Mouse (Mus musculus) neural tube, embryonic 11.5 days (tissue): Measurements from ENCODE around the gene Ttll3. TPM values are rescaled to one million over a fixed set of nuclear protein-coding genes. Genes with fewer than 3 reads are reported as not detected.

Experiments
- ATAC-seq: fragments of 200-750 bp; cut with Nextera tagmentation; 2 replicates; pipeline ENCODE4 v1.8.0; 2017; ENCODE audit warnings: moderate number of reproducible peaks, mild to moderate bottlenecking, moderate TSS enrichment, moderate library complexity; ENCODE audit not compliant: insufficient read depth, low FRiP score, low TSS enrichment
- DNase-seq: peaks from one replicate; pipeline ENCODE4 v3.0.0-alpha.2; 2015; ENCODE audit warnings: low spot score
- H3K27ac ChIP-seq: fragments of 300-500 bp; sonication (generic); 2 replicates; pipeline ENCODE4 v1.5.1; 2014; ENCODE audit warnings: low read depth, mild to moderate bottlenecking, low read length
- H3K27me3 ChIP-seq: fragments of 300-500 bp; sonication (generic); 2 replicates; pipeline ENCODE4 v1.6.1; 2014; ENCODE audit warnings: mild to moderate bottlenecking, low read length, mixed read lengths; ENCODE audit not compliant: control insufficient read depth, insufficient read depth
- H3K36me3 ChIP-seq: fragments of 300-500 bp; sonication (generic); 2 replicates; pipeline ENCODE4 v1.6.1; 2014; ENCODE audit warnings: mild to moderate bottlenecking, low read length, moderate library complexity, mixed read lengths; ENCODE audit not compliant: control insufficient read depth, insufficient read depth
- H3K4me1 ChIP-seq: fragments of 300-500 bp; sonication (generic); 2 replicates; pipeline ENCODE4 v1.6.1; 2014; ENCODE audit warnings: low read length, mixed read lengths; ENCODE audit not compliant: control insufficient read depth, insufficient read depth
- H3K4me2 ChIP-seq: fragments of 300-500 bp; sonication (generic); 2 replicates; pipeline ENCODE4 v1.6.1; 2014; ENCODE audit warnings: low read depth, mild to moderate bottlenecking, moderate library complexity
- H3K4me3 ChIP-seq: fragments of 300-500 bp; sonication (generic); 2 replicates; pipeline ENCODE4 v1.5.1; 2014; ENCODE audit warnings: low read depth, low read length
- H3K9ac ChIP-seq: fragments of 300-500 bp; sonication (generic); 2 replicates; pipeline ENCODE4 v1.6.1; 2014; ENCODE audit warnings: mild to moderate bottlenecking, low read length
- H3K9me3 ChIP-seq: fragments of 300-500 bp; sonication (generic); 2 replicates; pipeline ENCODE4 v1.6.1; 2016; ENCODE audit warnings: low read length; ENCODE audit not compliant: control insufficient read depth
- WGBS: fragments of 180-500 bp; shearing (Covaris S2); extraction: QIAGEN DNeasy Blood & Tissue Kit; methylation state at CpG from one replicate; pipeline ENCODE4 v1.1.7; 2014; 5-methylcytosine and 5-hydroxymethylcytosine counted together
- polyA plus RNA-seq: library from polyadenylated mRNA; unstranded; fragments of >200 nt; fragmentation: Nextera tagmentation; extraction: Ambion mirVana; gene quantifications from 2 replicates; pipeline ENCODE4 v1.2.1, GENCODE M21; 2014

The Ttll3 gene
- polyA plus RNA-seq, 1 experiment from 2014 or later, result 3.4 TPM

- DNase-seq, result no peak
- Histone ChIP-seq H3K27me3 (no peaks in the 10 kb centered on the region), H3K9ac (no peak overlapping the region), H3K36me3 (no peaks in the 10 kb centered on the region), H3K4me1 (no peaks in the 10 kb centered on the region), H3K4me2 (no peak overlapping the region), H3K27ac (no peak overlapping the region), H3K4me3 (no peak overlapping the region), H3K9me3 (no peaks in the 10 kb centered on the region)
- WGBS, result 79% methylated on average over 3 of the region's 3 CpGs
- ATAC-seq, result no peak
Observed at GRCm38 (mm10) chr6:113352820-113353219, 36.2 kb upstream of the Ttll3 start.

GRCm38 (mm10) chr6:113353696-113354095 lies 35.4 kb upstream of the Ttll3 start:
- no peaks in the 10 kb centered on the region for H3K27me3 ChIP-seq
- 68% methylated on average over 3 of the region's 3 CpGs for WGBS
- DNase-seq (no peak), ATAC-seq (no peak)
- H3K4me3 ChIP-seq, result no peak overlapping the region
- H3K4me1 ChIP-seq, result no peaks in the 10 kb centered on the region
- H3K9me3 ChIP-seq, result no peaks in the 10 kb centered on the region
- H3K36me3 ChIP-seq, result no peaks in the 10 kb centered on the region
- no peak overlapping the region for H3K9ac ChIP-seq
- no peak overlapping the region for H3K4me2 ChIP-seq
- H3K27ac ChIP-seq, result no peak overlapping the region

- H3K36me3 ChIP-seq, result no peaks in the 10 kb centered on the region
- H3K9ac ChIP-seq, result no peak overlapping the region
- ATAC-seq (no peak), DNase-seq (no peak)
- no peak overlapping the region for H3K4me2 ChIP-seq
- no peak overlapping the region for H3K4me3 ChIP-seq
- no peaks in the 10 kb centered on the region for H3K9me3 ChIP-seq
- no peak overlapping the region for H3K27ac ChIP-seq
- H3K27me3 ChIP-seq, result no peaks in the 10 kb centered on the region
- WGBS, result 76% methylated on average over 4 of the region's 4 CpGs
- H3K4me1 ChIP-seq, result no peaks in the 10 kb centered on the region
Observed at GRCm38 (mm10) chr6:113361476-113361875, 27.6 kb upstream of the Ttll3 start.

- H3K4me1 ChIP-seq, result no peaks in the 10 kb centered on the region
- H3K9me3 ChIP-seq, result no peaks in the 10 kb centered on the region
- ATAC-seq, result no peak
- no peak overlapping the region for H3K4me3 ChIP-seq
- 89% methylated on average over 1 of the region's 1 CpGs for WGBS
- no peaks in the 10 kb centered on the region for H3K27me3 ChIP-seq
- H3K4me2 ChIP-seq, result no peak overlapping the region
- H3K9ac ChIP-seq, result no peak overlapping the region
- no peak overlapping the region for H3K27ac ChIP-seq
- no peaks in the 10 kb centered on the region; the same call in 1 of the 2 replicates for H3K36me3 ChIP-seq
- no peak for DNase-seq
Observed at GRCm38 (mm10) chr6:113362241-113362640, 26.8 kb upstream of the Ttll3 start.

GRCm38 (mm10) chr6:113364518-113365135 lies 24.4 kb upstream of the Ttll3 start:
- Histone ChIP-seq H3K36me3 (no peaks in the 10 kb centered on the region; the same call in 1 of the 2 replicates), H3K4me3 (no peak overlapping the region), H3K4me1 (no peaks in the 10 kb centered on the region), H3K27me3 (no peaks in the 10 kb centered on the region), H3K9me3 (no peaks in the 10 kb centered on the region), H3K4me2 (no peak overlapping the region), H3K9ac (no peak overlapping the region), H3K27ac (no peak overlapping the region)
- WGBS, result 69% methylated on average over 8 of the region's 8 CpGs
- DNase-seq, result no peak
- ATAC-seq, result no peak

GRCm38 (mm10) chr6:113366639-113367038 lies 22.4 kb upstream of the Ttll3 start:
- no peak overlapping the region for H3K9ac ChIP-seq
- DNase-seq (no peak), ATAC-seq (no peak)
- H3K36me3 ChIP-seq, result peaks cover 3% of the 10 kb centered on the region
- no peak overlapping the region for H3K4me3 ChIP-seq
- no peak overlapping the region for H3K27ac ChIP-seq
- H3K27me3 ChIP-seq, result no peaks in the 10 kb centered on the region
- 95% methylated on average over 6 of the region's 6 CpGs for WGBS
- no peaks in the 10 kb centered on the region for H3K4me1 ChIP-seq
- no peak overlapping the region for H3K4me2 ChIP-seq
- no peaks in the 10 kb centered on the region for H3K9me3 ChIP-seq

- Histone ChIP-seq H3K4me2 (no peak overlapping the region), H3K9ac (no peak overlapping the region), H3K36me3 (peaks cover 5% of the 10 kb centered on the region), H3K4me1 (no peaks in the 10 kb centered on the region), H3K4me3 (no peak overlapping the region), H3K27me3 (no peaks in the 10 kb centered on the region), H3K9me3 (no peaks in the 10 kb centered on the region), H3K27ac (no peak overlapping the region)
- ATAC-seq, result no peak
- DNase-seq, result no peak
- 100% methylated on average over 1 of the region's 1 CpGs for WGBS
Observed at GRCm38 (mm10) chr6:113367574-113367973, 21.5 kb upstream of the Ttll3 start.

- Histone ChIP-seq H3K27ac (no peak overlapping the region), H3K9ac (no peak overlapping the region), H3K4me3 (no peak overlapping the region), H3K9me3 (no peaks in the 10 kb centered on the region), H3K4me2 (no peak overlapping the region), H3K4me1 (no peaks in the 10 kb centered on the region), H3K27me3 (no peaks in the 10 kb centered on the region), H3K36me3 (peaks cover 5% of the 10 kb centered on the region)
- WGBS, result 87% methylated on average over 7 of the region's 7 CpGs
- DNase-seq (no peak), ATAC-seq (no peak)
Observed at GRCm38 (mm10) chr6:113368124-113368523, 20.9 kb upstream of the Ttll3 start.

- H3K4me2 ChIP-seq, result no peak overlapping the region
Observed at GRCm38 (mm10) chr6:113368577-113368976, 20.5 kb upstream of the Ttll3 start.

More at GRCm38 (mm10) chr6:113368577-113368976, 20.5 kb upstream of the Ttll3 start:
- H3K4me3 ChIP-seq, result no peak overlapping the region
- H3K27ac ChIP-seq, result no peak overlapping the region
- no peaks in the 10 kb centered on the region for H3K4me1 ChIP-seq
- H3K9me3 ChIP-seq, result no peaks in the 10 kb centered on the region
- H3K36me3 ChIP-seq, result peaks cover 7% of the 10 kb centered on the region
- no peaks in the 10 kb centered on the region for H3K27me3 ChIP-seq
- no peak for ATAC-seq
- 83% methylated on average over 5 of the region's 5 CpGs for WGBS
- no peak for DNase-seq
- no peak overlapping the region for H3K9ac ChIP-seq
